Mouse (Mus musculus): ENCODE results near the gene Creb3l2. TPM values are rescaled to one million over a fixed set of nuclear protein-coding genes. Genes with fewer than 3 reads are reported as not detected.
A peak's percentile ranks its signal among the peaks of the same experiment; 100 is the strongest.
"Not testable (repeated sequence)": the region's sequence is repeated elsewhere in the genome, so short reads cannot be mapped to it uniquely, and the experiment has no call there.

Gene Creb3l2
- polyA plus RNA-seq, 1 experiment from 2014 or later = 31.1 TPM

GRCm38 (mm10) chr6:37382761-37383160 lies 59.2 kb downstream of the Creb3l2 start:
- Histone ChIP-seq H3K9me3 (ENCODE audit: control insufficient read depth, low read length) (no peaks in the 10 kb centered on the region), H3K4me1 (replicated peaks; ENCODE audit: control insufficient read depth, insufficient read depth, low read length) (peaks cover 14% of the 10 kb centered on the region), H3K36me3 (ENCODE audit: control insufficient read depth, insufficient read depth, low read length) (peaks cover 14% of the 10 kb centered on the region), H3K4me2 (ENCODE audit: low read depth, low read length) (no peak overlapping the region), H3K4me3 (ENCODE audit: low read length) (no peak overlapping the region), H3K27ac (ENCODE audit: low read length) (no peak overlapping the region), H3K9ac (ENCODE audit: low read length) (no peak overlapping the region), H3K27me3 (ENCODE audit: control insufficient read depth, insufficient read depth, low read depth, low read length) (no peaks in the 10 kb centered on the region)
- ATAC-seq (ENCODE audit: low read depth) = no peak
- WGBS = 80% methylated on average over 6 of the region's 6 CpGs

GRCm38 (mm10) chr6:37377836-37378580 lies 63.9 kb downstream of the Creb3l2 start:
- no peaks in the 10 kb centered on the region for H3K27me3 ChIP-seq (ENCODE audit: control insufficient read depth, insufficient read depth, low read depth, low read length)
- WGBS = 86% methylated on average over 12 of the region's 12 CpGs
- H3K9ac ChIP-seq (ENCODE audit: low read length) = no peak overlapping the region
- no peak overlapping the region for H3K4me2 ChIP-seq (ENCODE audit: low read depth, low read length)
- no peaks in the 10 kb centered on the region for H3K9me3 ChIP-seq (ENCODE audit: control insufficient read depth, low read length)
- no peak overlapping the region for H3K27ac ChIP-seq (ENCODE audit: low read length)
- no peak overlapping the region for H3K4me3 ChIP-seq (ENCODE audit: low read length)
- ATAC-seq (ENCODE audit: low read depth) = no peak
- H3K4me1 ChIP-seq (replicated peaks; ENCODE audit: control insufficient read depth, insufficient read depth, low read length) = peaks cover 5% of the 10 kb centered on the region; the same call in 1 of the 2 replicates
- H3K36me3 ChIP-seq (ENCODE audit: control insufficient read depth, insufficient read depth, low read length) = peaks cover 19% of the 10 kb centered on the region

GRCm38 (mm10) chr6:37377387-37377786 lies 64.6 kb downstream of the Creb3l2 start:
- WGBS = 78% methylated on average over 3 of the region's 3 CpGs
- peaks cover 23% of the 10 kb centered on the region for H3K36me3 ChIP-seq (ENCODE audit: control insufficient read depth, insufficient read depth, low read length)
- not testable (repeated sequence) for H3K9me3 ChIP-seq (ENCODE audit: control insufficient read depth, low read length); H3K4me2 ChIP-seq (ENCODE audit: low read depth, low read length); H3K4me1 ChIP-seq (replicated peaks; ENCODE audit: control insufficient read depth, insufficient read depth, low read length); H3K27ac ChIP-seq (ENCODE audit: low read length); H3K9ac ChIP-seq (ENCODE audit: low read length); ATAC-seq (ENCODE audit: low read depth); H3K4me3 ChIP-seq (ENCODE audit: low read length); H3K27me3 ChIP-seq (ENCODE audit: control insufficient read depth, insufficient read depth, low read depth, low read length)

DNA sequence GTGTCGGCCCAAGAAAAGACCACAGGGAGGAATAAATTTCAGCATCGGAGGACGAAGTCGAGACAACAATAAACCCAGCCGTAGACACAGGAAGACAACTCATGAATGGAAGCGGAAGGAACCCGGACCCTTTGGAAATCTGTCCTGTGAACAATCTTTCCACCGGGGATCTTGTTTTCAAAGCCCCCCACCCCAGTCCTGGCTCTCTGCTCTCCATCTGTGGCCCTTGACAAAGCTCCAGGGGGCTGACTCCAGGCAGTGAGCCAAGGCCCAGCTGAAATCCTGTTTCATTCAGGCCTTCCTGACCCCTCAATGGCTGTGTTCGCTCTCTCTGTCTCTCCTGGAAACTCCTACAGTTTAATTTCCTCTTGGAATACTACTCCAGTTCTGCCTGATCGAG lies 66.5 kb downstream of the Creb3l2 start:
- H3K27ac ChIP-seq (ENCODE audit: low read length) = peak overlapping the region; percentile 1; the same call in 1 of the 2 replicates
- no peak overlapping the region for H3K9ac ChIP-seq (ENCODE audit: low read length)
- no peak overlapping the region for H3K4me3 ChIP-seq (ENCODE audit: low read length)
- H3K36me3 ChIP-seq (ENCODE audit: control insufficient read depth, insufficient read depth, low read length) = peaks cover 25% of the 10 kb centered on the region
- 66% methylated on average over 10 of the region's 10 CpGs for WGBS
- H3K4me1 ChIP-seq (replicated peaks; ENCODE audit: control insufficient read depth, insufficient read depth, low read length) = peaks cover 5% of the 10 kb centered on the region; the same call in 1 of the 2 replicates
- ATAC-seq (ENCODE audit: low read depth) = peak; percentile 26; the same call in 1 of the 2 replicates
- H3K9me3 ChIP-seq (ENCODE audit: control insufficient read depth, low read length) = no peaks in the 10 kb centered on the region
- no peaks in the 10 kb centered on the region for H3K27me3 ChIP-seq (ENCODE audit: control insufficient read depth, insufficient read depth, low read depth, low read length)
- no peak overlapping the region for H3K4me2 ChIP-seq (ENCODE audit: low read depth, low read length)

DNA sequence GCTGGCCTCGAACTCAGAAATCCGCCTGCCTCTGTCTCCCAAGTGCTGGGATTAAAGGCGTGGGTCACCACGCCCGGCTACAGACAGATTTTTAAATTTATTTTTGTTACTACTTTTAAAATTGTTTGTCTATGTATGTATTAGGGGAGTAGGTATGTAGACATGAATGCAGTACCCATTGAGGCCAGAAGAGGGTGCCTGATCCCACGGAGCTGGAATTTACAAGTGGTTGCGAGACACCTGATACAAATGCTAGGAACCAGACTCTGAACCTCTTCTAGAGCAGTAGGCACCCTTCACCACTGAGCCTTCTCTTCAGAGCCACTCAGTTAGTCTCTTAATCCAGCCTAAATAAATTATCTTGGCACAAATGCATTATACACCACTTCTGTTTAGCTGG lies 70.6 kb downstream of the Creb3l2 start:
- Histone ChIP-seq H3K36me3 (ENCODE audit: control insufficient read depth, insufficient read depth, low read length) (peaks cover 11% of the 10 kb centered on the region), H3K4me1 (replicated peaks; ENCODE audit: control insufficient read depth, insufficient read depth, low read length) (peaks cover 10% of the 10 kb centered on the region; the same call in 1 of the 2 replicates), H3K4me2 (ENCODE audit: low read depth, low read length) (no peak overlapping the region), H3K27me3 (ENCODE audit: control insufficient read depth, insufficient read depth, low read depth, low read length) (no peaks in the 10 kb centered on the region), H3K9ac (ENCODE audit: low read length) (no peak overlapping the region), H3K27ac (ENCODE audit: low read length) (no peak overlapping the region), H3K4me3 (ENCODE audit: low read length) (no peak overlapping the region), H3K9me3 (ENCODE audit: control insufficient read depth, low read length) (no peaks in the 10 kb centered on the region)
- WGBS = 86% methylated on average over 7 of the region's 7 CpGs
- no peak for ATAC-seq (ENCODE audit: low read depth)

- Histone ChIP-seq H3K27ac (ENCODE audit: low read length) (no peak overlapping the region), H3K4me3 (ENCODE audit: low read length) (no peak overlapping the region), H3K27me3 (ENCODE audit: control insufficient read depth, insufficient read depth, low read depth, low read length) (no peaks in the 10 kb centered on the region), H3K36me3 (ENCODE audit: control insufficient read depth, insufficient read depth, low read length) (peaks cover 11% of the 10 kb centered on the region), H3K4me2 (ENCODE audit: low read depth, low read length) (no peak overlapping the region), H3K9ac (ENCODE audit: low read length) (no peak overlapping the region), H3K4me1 (replicated peaks; ENCODE audit: control insufficient read depth, insufficient read depth, low read length) (peaks cover 17% of the 10 kb centered on the region), H3K9me3 (ENCODE audit: control insufficient read depth, low read length) (no peaks in the 10 kb centered on the region)
- 80% methylated on average over 12 of the region's 12 CpGs for WGBS
- no peak for ATAC-seq (ENCODE audit: low read depth)
Observed at GRCm38 (mm10) chr6:37370566-37370965, 71.4 kb downstream of the Creb3l2 start.

DNA sequence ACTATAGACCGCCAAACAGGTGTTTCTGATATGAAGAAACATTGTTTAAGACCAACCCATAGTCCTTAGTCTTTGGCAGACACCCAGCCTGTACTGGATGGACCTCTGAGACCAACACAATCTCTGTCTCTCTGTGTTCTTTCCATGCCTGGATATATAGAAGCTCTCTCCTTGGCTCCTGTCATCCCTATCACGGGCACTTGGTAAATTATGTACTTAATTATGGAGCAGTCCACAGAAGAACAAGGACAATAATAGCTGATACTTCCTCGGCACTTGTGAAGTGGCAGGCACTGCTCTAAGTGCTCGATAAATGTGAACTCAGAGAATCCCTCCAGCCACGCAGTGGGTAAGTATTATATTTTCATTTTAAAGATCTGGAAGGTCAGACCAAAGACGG lies 72.2 kb downstream of the Creb3l2 start:
- no peak for ATAC-seq (ENCODE audit: low read depth)
- H3K4me1 ChIP-seq (replicated peaks; ENCODE audit: control insufficient read depth, insufficient read depth, low read length) = peaks cover 16% of the 10 kb centered on the region

DNA sequence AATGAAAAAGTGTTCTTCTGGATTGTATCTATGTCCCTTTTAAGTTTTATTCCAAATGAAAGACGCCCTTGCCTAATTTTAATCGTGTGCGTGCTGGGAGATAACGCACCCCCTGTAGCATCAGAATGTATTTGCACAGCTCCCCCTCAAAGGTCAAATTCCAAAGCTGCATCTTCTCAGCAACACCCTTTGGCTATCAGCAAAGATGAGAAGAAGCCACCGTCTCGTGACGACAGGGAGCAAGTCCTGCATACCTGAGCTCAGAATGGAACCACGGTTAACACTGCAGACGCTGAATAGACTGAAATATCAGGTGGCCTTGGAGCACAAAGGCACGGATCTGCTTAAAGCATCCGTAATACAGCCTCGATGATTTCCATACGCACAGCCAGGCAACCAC lies 73.7 kb downstream of the Creb3l2 start:
- peaks cover 14% of the 10 kb centered on the region for H3K36me3 ChIP-seq (ENCODE audit: control insufficient read depth, insufficient read depth, low read length)
- H3K27ac ChIP-seq (ENCODE audit: low read length) = no peak overlapping the region
- no peaks in the 10 kb centered on the region for H3K9me3 ChIP-seq (ENCODE audit: control insufficient read depth, low read length)
- no peak for ATAC-seq (ENCODE audit: low read depth)
- H3K4me3 ChIP-seq (ENCODE audit: low read length) = no peak overlapping the region
- 50% methylated on average over 13 of the region's 13 CpGs for WGBS
- H3K4me1 ChIP-seq (replicated peaks; ENCODE audit: control insufficient read depth, insufficient read depth, low read length) = peaks cover 16% of the 10 kb centered on the region
- no peak overlapping the region for H3K9ac ChIP-seq (ENCODE audit: low read length)
- no peaks in the 10 kb centered on the region for H3K27me3 ChIP-seq (ENCODE audit: control insufficient read depth, insufficient read depth, low read depth, low read length)
- H3K4me2 ChIP-seq (ENCODE audit: low read depth, low read length) = no peak overlapping the region

More for the DNA sequence above, 72.2 kb downstream of the Creb3l2 start:
- H3K36me3 ChIP-seq (ENCODE audit: control insufficient read depth, insufficient read depth, low read length) = peaks cover 10% of the 10 kb centered on the region
- no peak overlapping the region for H3K9ac ChIP-seq (ENCODE audit: low read length)
- no peak overlapping the region for H3K4me2 ChIP-seq (ENCODE audit: low read depth, low read length)
- H3K27me3 ChIP-seq (ENCODE audit: control insufficient read depth, insufficient read depth, low read depth, low read length) = no peaks in the 10 kb centered on the region
- no peaks in the 10 kb centered on the region for H3K9me3 ChIP-seq (ENCODE audit: control insufficient read depth, low read length)
- 48% methylated on average over 6 of the region's 6 CpGs for WGBS
- no peak overlapping the region for H3K27ac ChIP-seq (ENCODE audit: low read length)
- no peak overlapping the region for H3K4me3 ChIP-seq (ENCODE audit: low read length)

DNA sequence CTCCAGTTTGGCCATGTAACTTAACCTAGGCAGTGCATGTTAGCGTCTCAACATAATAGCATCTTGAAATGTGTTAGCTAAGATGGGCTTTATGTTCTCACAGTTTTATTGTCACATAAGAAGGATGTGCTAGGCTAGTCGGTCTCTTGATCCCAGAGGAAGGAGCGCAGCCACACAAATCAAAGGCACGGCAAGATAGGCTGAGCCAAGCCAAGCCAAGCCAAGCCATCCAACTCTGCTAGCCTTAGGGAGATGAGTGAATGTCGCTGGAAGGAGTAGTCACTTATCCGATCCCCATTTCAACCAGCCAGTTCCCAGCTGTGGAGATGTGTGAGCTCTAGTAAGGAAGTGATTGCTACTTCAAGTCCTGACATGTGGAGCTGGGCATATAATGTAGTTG lies 75.0 kb downstream of the Creb3l2 start:
- no peaks in the 10 kb centered on the region for H3K27me3 ChIP-seq (ENCODE audit: control insufficient read depth, insufficient read depth, low read depth, low read length)
- H3K9ac ChIP-seq (ENCODE audit: low read length) = no peak overlapping the region
- H3K4me2 ChIP-seq (ENCODE audit: low read depth, low read length) = no peak overlapping the region
- H3K4me1 ChIP-seq (replicated peaks; ENCODE audit: control insufficient read depth, insufficient read depth, low read length) = peaks cover 16% of the 10 kb centered on the region
- WGBS = 88% methylated on average over 6 of the region's 6 CpGs
- no peak for ATAC-seq (ENCODE audit: low read depth)
- no peaks in the 10 kb centered on the region for H3K9me3 ChIP-seq (ENCODE audit: control insufficient read depth, low read length)
- H3K4me3 ChIP-seq (ENCODE audit: low read length) = no peak overlapping the region
- H3K36me3 ChIP-seq (ENCODE audit: control insufficient read depth, insufficient read depth, low read length) = peaks cover 9% of the 10 kb centered on the region
- H3K27ac ChIP-seq (ENCODE audit: low read length) = no peak overlapping the region
